Mouse (Mus musculus) urinary bladder, postnatal 4 days (tissue): ENCODE results near the gene Cfap74.

Experiments used
- DNase-seq, 2 experiments: peaks; one replicate each; pipeline ENCODE4 v3.0.0; 2021 to 2022; ENCODE audit warnings: low spot score in 2 of 2

Cfap74 gene

DNA sequence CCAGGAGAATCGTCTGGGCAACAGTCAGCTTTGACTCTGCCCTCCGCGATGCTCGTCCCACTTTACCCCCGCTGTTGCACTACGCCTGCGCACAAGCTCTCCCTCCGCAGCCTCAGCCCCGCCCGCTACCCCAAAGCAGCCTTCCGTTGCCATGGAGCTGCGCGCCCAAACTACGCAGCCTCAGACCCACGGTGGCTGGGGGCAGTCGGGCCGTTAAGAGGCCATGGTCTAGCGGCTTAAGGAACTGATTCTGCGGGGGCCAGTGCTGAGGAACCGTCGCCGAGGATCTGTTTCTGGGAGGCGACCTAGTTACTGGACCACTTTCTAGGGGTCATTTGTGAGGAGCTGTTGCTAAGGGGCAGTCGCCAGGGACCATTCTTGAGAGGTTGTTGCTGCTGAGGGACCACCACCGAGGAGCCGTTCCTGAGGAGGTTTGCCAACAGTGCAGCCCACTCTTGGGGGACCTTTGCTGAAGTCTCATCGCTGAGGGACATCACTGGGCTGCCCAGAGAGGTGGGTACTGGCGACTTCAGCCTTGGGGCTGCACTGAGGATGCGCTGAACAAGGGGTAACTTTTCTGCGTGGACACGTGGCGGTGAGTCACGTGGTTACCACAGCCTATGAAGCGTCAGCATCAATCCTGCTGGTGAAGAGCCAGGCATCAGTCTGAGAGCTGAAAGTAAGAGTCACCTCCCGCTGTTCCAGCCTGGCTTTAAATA lies at the start of gene Cfap74:
TSS of gene Cfap74 (plus strand) at position 133 of the 719 bp plus-strand sequence.
- DNase-seq: peak; percentile 58 to 79

DNA sequence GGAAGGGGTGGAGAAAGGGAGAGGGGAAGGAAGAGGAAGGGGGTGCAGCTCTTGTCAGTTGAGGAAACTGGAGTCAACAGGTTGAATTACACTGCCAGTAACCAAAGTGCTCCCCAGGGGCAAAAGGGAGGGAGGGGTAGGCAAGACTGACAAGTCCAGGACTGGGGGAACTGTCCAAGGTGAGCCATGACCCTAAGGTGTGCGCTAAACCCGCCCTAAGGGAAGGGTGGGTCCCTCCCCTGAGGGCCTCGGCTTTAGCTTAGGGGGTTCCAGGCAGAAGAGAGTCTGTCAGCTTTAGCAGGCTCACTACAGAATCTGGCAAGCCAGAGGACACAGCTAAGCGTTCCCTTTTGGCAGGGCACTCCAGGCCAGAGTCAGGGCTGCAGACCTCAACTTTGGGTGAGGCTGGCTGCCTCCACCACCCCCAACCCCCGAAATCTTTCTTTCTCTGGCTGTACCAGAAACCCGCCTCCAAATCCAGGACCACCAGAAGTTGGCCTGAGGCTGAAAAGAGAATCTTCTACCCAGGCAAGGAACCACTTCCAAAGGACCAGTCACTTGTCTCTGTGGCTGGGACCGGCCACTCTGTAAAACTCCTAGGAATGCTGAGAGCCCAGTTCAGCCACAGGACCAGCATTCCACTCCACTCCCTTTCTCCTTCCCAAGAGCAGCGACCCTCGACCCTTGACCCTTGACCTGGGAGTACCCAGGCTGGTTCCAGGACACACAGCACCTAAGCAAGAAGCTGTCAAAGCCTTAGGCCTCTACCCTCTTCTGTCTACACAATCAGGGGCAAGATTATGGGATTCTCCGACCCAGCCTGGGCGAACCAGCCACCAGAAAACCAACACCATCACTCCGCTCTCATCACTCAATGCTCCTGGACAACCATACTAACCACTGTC lies 49.2 kb upstream of the Cfap74 start:
- DNase-seq: no peak

- no peak for DNase-seq
Observed at GRCm38 (mm10) chr4:155360856-155361255, 48.1 kb upstream of the Cfap74 start.

- peak; percentile 73 to 82 for DNase-seq
Observed at GRCm38 (mm10) chr4:155361303-155361791, 47.6 kb upstream of the Cfap74 start, which contains the start of gene Prkcz. Gene Prkcz, minus strand, starts transcription at chr4:155361361.

DNA sequence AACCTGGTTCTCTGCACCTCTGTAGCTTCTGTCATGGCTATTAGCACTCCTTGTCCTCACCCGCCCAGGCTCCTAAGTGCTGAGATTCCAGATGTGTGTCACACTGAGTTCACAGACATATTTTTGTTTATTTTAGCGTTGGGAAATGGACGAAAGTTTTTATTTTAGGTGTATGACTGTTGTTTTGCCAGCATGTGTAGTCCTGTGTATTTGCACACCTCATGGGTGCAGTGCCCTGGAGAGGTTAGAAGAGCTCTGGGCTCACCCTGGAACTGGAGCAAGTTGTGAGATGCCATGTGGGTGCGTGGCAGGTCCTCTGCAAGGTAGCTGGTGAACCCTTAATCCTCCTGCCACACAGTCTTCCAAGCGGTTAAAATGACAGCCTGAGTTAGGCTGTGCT lies 46.5 kb upstream of the Cfap74 start:
- no peak for DNase-seq

DNA sequence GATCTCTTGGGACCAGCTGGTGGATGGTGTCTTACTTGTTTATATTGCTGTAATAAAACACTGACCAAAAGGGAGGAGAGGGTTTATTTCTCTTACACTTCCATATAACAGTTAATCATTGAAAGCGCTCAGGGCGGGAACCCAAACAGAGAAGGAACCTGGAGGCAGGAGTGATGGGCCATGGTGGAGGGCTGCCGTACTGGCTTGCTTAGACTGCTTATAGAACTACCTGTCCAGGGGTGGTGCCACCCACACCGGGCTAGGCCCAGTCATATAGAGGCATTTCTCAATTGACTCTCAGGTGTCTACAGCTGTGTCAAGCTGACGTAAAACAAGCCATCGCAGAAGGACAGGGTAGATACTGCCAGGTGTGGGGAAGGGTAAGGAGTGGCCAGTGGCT lies 42.2 kb upstream of the Cfap74 start:
- DNase-seq: no peak

- DNase-seq: no peak
Observed at GRCm38 (mm10) chr4:155367739-155368138, 41.3 kb upstream of the Cfap74 start.

DNA sequence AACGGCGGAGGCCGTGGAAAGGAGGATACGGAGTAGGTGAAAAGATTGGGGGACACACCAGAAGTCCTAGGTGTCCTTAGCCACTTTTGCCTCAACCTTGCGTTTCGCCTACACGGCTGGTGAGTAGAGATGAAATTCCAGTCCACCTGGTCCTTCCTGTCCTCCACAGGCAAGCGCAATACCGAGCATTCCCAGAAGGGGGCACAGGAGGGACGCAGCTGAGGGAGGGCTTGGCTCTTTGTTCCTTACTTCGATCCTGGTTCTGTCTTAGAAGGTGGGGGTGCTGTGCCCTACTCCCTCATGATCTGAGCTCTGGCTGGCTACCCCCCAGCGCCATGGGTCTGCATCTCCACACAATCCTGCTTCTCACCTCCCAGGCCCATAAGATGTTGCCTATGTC lies 40.3 kb upstream of the Cfap74 start:
- DNase-seq: peak; percentile 58 to 85

- DNase-seq: no peak
Observed at GRCm38 (mm10) chr4:155370737-155371715, 38.0 kb upstream of the Cfap74 start.

GRCm38 (mm10) chr4:155371797-155372735 lies 36.9 kb upstream of the Cfap74 start:
- DNase-seq: no peak

DNA sequence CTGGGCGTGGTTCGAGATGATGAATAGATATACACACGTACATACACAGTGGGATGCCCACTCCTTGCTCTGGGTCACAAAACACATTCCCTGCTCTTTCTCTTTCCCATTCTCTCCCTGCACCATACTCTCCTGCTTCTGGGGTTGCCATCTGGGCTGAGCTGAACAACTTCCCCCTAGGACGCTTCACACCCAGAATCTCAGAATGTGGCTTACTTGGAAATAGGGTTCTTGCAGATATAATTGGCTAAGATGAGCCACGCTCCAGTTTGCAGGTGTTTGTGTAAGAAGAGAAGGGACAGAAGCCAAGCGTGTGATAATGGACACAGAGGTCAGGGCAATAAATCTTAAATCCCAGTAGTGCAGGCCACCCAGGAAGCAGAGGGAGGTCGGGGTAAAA lies 27.0 kb upstream of the Cfap74 start:
- no peak for DNase-seq

DNA sequence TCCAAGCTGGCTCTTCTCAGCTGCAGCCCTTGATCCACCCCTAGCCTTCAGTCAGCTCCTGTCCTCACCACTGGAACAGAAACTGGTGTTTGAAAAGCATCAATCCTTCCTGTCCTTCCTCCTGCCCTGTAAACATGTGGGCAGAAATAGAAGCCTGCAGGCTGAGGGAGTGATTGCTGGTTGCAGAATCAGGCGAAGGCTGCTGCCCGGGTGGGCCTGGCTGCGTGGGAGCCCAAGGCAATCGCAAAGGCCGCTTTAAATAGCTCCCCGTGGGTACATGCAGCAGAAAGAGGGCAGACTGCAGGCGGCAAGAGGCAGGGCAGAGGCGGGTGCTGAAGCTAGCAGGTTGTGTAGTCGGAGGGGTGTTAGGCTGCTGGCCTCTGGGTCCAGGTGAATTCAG lies 26.2 kb upstream of the Cfap74 start:
- DNase-seq: no peak

DNA sequence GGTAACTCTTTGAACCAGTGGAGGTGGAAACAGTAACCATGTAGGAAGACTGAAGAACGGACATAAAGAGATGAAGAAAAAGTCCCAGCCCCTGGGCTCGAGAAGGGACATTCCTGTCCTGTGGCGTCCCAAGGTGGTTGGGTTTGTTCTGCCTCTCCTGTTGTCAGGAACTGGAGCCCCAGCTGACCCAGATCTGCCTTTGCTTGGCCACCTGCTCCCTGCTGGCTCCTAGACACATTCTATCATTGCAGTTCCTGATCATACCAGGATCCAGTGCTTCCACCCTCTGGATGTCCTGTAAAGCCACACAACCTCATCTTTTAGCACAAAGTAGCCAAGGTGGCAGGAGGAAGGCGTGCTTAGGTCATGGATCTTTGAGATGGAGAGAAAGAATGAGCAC lies 25.7 kb upstream of the Cfap74 start:
- no peak for DNase-seq

DNA sequence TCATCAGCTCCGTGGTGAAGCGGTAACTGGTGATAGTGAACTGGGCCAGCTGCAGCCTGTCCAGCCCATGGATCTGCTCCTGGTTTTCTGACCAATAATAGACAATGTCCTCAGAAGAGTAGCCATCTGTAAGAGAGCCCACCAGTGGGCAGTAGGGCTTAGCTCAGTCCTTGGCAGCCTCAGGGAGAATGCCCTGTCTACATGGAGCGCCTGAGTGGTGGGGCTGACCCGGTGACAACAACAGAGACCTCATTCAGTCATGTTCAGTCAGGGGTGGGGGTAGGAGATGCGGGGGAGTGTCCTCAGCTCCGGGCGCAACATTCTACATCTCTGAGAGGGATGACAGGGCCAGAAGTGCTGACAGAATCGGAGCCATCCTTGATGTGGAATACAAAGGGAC lies 21.8 kb upstream of the Cfap74 start:
- DNase-seq: no peak

GRCm38 (mm10) chr4:155395471-155395870 lies 13.5 kb upstream of the Cfap74 start:
- DNase-seq: no peak

- no peak for DNase-seq
Observed at GRCm38 (mm10) chr4:155396751-155397150, 12.2 kb upstream of the Cfap74 start.

GRCm38 (mm10) chr4:155397511-155398221 lies 11.3 kb upstream of the Cfap74 start, which contains the start of gene Gabrd:
Gene Gabrd, minus strand, starts transcription at chr4:155398112.
- peak; percentile 34 to 72 for DNase-seq

- DNase-seq: no peak
Observed at GRCm38 (mm10) chr4:155398222-155398540, 10.8 kb upstream of the Cfap74 start.

DNA sequence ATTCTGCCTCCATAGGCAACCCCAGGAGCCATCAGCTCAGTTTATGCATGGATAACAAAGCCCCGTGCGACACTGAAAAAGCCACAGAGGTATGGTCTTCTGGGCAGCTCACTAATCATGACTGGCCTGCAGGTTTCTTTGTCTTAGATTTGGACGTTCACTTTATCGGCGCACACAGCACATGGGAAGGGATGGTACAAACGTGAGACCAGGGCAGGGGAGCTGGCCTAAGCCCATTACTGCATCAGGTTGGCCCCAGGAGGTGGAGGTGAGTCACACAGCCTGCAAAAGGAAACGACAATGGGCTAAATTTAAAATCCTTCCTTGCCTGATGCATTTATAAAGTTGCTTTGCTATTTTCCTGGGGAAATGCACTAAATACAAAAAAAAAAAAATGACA lies 7.9 kb upstream of the Cfap74 start:
- no peak for DNase-seq

- no peak for DNase-seq
Observed at GRCm38 (mm10) chr4:155402489-155402888, 6.5 kb upstream of the Cfap74 start.
